Mouse (Mus musculus): ENCODE data around the gene Usf1.

Usf1 gene

DNA sequence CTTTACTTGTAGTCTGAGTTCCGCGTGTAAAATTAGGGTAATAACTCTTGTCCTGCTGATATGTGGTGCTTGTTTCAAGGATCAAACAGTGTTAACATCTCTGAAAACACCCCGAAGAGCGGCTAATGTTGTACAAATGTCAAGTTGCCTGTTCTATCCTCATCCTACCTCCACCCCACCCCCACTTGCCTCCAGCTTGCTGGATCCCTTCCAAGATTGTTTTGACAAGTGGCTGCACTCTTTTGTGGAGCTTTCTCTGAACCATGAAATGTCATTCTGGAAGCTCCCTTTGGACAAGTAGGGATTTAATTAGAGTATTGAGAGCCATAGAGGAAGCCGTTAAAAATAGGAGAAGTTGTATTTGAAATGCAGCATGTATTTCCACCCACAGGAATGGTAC lies 48.7 kb downstream of the Usf1 start:
- no peak for TF ChIP-seq GATA4 (IDR thresholded peaks at IDR 0.05; ENCODE audit: insufficient replicate concordance, low read length)

DNA sequence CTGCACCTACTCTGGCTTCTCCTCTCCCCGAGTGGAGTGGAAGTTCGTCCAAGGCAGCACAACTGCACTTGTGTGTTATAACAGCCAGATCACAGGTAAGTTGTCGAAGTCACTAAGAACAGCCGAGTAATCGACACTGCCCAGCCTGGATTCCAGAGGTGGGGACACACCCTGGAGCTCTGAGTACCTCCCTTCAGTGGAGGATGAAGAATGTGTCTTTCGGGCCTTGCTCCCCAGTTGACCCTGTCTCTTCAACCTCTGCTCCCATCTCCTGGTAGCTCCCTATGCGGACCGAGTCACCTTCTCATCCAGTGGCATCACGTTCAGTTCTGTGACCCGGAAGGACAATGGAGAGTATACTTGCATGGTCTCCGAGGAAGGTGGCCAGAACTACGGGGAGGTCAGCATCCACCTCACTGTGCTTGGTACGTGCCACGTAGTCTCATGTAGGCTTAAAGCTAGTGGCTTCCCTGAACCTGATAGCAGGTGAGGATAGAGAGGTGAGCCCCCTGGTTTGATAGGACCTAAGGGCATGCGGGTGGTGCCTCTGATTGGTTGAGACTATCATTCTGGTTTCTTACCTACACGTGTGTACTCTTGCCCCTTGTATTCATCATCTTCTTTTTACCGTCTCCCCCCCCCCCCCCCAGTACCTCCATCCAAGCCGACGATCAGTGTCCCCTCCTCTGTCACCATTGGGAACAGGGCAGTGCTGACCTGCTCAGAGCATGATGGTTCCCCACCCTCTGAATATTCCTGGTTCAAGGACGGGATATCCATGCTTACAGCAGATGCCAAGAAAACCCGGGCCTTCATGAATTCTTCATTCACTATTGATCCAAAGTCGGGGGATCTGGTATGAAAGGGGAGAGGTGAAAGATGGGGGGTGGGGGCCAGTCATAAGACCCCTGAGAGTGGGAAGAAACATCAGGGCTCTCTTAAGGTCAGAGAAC lies 49.7 kb downstream of the Usf1 start:
- no peak for TF ChIP-seq GATA4 (IDR thresholded peaks at IDR 0.05; ENCODE audit: insufficient replicate concordance, low read length)

DNA sequence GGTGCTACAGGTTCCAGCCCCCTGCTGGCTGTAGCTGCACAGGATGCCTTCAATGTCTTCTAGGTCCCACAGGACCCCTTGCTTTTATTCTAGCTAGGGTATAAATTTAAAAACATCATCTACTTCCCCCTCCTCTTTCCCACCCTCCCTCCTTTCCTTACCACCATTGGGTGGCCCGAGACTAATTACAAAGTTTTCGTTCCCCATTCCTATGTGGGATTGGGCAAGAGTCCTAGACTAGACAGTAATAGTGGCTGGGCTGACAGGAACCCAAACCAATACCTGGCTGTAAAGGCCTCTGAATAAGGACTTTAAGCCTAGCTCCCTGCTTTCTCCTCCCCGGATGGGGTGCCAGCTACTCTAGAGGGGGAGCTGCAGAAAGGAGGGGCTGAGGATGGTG lies 52.0 kb downstream of the Usf1 start:
- no peak for TF ChIP-seq GATA4 (IDR thresholded peaks at IDR 0.05; ENCODE audit: insufficient replicate concordance, low read length)

DNA sequence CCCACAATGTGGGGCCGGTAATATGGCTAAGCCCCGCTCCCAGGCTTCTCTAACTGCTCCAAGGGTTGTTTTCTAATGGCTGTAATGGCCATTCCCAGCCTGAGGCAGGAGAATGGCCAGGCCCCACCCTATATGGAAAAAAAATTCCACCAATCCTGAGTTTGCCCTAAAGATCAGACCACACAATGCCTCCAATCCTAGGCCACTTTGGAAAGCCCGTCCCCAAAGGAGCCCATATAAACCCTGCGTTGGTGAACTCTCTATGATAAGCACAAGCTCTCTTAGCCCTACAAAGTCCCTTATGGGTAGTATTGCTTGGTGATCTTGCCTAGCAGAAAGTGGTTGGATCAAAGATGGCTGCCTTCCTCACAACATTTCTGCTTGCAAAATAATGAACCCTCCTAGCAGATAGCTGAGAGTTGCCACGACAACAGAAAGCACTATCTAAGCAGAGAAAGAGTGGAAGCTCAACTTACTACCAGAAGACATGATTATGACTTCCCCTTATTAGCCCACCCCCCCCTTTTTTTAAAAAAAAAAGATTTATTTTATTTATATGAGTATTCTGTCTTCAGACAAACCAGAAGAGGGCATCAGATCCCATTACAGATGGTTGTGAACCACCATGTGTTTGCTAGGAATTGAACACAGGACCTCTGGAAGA lies 54.8 kb downstream of the Usf1 start:
- no peak for TF ChIP-seq GATA4 (IDR thresholded peaks at IDR 0.05; ENCODE audit: insufficient replicate concordance, low read length)

DNA sequence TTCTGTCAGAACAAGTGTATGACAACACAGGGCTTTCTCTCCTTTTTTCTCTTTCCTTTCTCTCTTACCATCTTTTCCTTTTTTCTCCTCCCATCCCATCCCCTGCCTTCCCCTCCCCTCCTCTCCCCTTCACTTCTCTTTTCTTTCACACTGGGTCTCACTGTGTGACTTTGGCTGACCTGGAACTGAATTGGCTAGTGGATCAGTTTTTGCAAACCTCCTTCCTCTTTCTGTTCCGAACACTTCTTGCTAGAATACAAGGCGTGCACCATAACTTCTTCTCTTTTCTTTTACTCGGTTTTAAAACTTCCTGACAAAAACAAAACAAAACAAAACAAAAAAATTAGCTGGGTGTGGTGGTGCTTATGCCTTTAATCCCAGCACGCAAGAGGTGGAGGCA lies 55.5 kb downstream of the Usf1 start:
- TF ChIP-seq GATA4 (IDR thresholded peaks at IDR 0.05; ENCODE audit: insufficient replicate concordance, low read length): no peak

Measured in liver, adult (tissue).